Mouse (Mus musculus): ENCODE data around the gene Psmd9. TPM values are rescaled to one million over a fixed set of nuclear protein-coding genes. Genes with fewer than 3 reads are reported as not detected.
"Not testable (repeated sequence)": the region's sequence is repeated elsewhere in the genome, so short reads cannot be mapped to it uniquely, and the experiment has no call there.

Psmd9 gene
- polyA plus RNA-seq, 1 experiment from 2014 or later: 79.3 TPM

DNA sequence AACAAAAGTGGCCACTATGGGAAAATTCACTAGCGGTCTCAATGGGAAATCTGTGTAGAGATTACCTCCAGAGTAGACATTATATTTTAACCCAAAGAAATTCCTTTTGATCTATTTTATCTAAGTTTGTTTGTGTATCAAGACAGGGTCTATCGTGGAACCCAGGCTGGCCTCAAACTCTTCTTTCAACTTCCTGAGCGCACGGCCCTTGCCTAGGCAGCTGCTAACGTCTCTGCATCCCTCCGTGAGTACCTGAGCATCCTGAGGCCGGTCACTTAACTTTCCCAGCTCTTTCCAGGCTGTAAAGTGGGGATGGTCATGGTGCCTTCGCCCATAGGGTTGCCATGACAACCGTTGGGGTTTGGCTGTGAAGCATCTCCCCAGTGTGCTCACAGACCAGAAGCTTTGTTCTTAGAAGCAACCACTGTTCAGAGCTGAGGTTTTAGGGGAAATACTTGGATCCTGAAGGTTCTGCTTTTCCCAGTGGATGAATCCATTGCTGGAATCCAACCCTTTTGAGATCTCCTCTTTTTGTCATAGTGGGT is 23.5 kb downstream of the Psmd9 start:
- Histone ChIP-seq H3K4me2 (no peak overlapping the region), H3K4me1 (replicated peaks) (no peaks in the 10 kb centered on the region), H3K36me3 (no peaks in the 10 kb centered on the region), H3K27ac (no peak overlapping the region), H3K9ac (no peak overlapping the region), H3K4me3 (no peak overlapping the region), H3K27me3 (no peaks in the 10 kb centered on the region), H3K9me3 (no peaks in the 10 kb centered on the region)
- WGBS: 56% methylated on average over 9 of the region's 9 CpGs
- ATAC-seq (ENCODE audit: low FRiP score): no peak

DNA sequence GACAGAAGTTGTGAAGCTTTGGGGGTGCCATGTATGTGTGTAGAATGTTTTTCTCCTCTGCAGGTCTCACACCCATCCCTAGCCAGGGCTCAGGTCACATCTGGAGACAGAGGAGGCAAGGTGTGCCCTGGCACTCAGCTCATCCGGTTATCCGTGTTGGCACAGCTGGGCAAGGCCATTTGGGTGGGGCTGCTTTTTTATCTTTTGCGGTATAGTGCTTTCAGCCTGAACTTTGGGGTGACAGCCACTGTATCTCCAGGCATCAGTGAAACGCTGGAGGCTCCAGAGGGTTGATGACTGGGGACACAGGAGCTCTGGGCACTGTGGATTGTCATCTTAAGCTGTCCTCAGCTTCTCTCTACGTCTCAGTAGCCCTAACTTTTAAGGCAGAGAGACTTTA is 24.2 kb downstream of the Psmd9 start:
- Histone ChIP-seq H3K36me3 (no peaks in the 10 kb centered on the region), H3K4me1 (replicated peaks) (no peaks in the 10 kb centered on the region), H3K4me3 (no peak overlapping the region), H3K9me3 (no peaks in the 10 kb centered on the region), H3K9ac (no peak overlapping the region), H3K27ac (no peak overlapping the region), H3K27me3 (no peaks in the 10 kb centered on the region), H3K4me2 (no peak overlapping the region)
- 89% methylated on average over 5 of the region's 5 CpGs for WGBS
- no peak for ATAC-seq (ENCODE audit: low FRiP score)

DNA sequence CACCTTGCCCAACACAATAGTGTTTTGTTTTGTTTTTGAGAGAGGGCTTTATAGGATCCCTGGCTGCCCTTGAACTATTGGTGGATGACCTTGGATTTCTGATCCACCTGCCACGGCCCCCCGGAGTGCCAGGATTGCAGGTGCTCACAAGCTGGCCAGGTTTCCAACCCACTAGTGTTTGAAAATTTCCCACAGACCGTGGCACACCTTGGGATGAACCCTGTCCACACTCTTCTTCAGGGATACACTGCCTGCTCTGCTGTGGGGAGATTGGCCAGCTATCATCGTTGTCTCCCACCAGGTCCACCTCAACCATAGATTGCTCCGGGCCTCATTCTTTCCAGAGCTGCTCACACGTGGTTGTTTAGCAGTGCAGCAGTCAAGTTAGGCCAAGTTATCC is 25.6 kb downstream of the Psmd9 start:
- Histone ChIP-seq H3K27ac (no peak overlapping the region), H3K4me2 (no peak overlapping the region), H3K27me3 (no peaks in the 10 kb centered on the region), H3K4me1 (replicated peaks) (no peaks in the 10 kb centered on the region), H3K36me3 (no peaks in the 10 kb centered on the region), H3K9ac (no peak overlapping the region), H3K9me3 (no peaks in the 10 kb centered on the region), H3K4me3 (no peak overlapping the region)
- ATAC-seq (ENCODE audit: low FRiP score): no peak
- WGBS: 90% methylated on average over 6 of the region's 6 CpGs

DNA sequence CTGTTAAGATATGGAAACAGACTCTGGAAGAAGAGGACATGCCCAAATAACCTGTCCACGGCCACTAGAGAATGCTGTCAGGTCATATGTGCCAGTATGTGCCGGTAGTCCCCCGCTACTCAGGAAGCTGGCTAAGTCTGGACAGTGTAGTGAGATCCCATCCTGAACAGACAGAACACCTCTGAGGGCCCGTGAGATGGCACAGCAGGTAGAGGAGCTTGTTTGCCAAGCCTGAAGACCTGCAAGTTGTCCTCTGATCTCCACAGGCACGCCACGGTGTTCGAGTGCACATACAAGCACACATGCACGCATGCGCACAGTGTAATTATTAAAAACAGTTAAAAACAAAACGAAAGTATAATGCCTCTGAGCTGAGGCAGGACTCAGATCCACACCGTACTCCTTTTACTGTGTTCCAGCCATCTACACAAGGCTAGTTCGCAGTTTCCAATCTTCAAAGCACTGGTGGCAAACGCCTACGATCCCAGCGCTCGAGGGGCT is 26.3 kb downstream of the Psmd9 start:
- Histone ChIP-seq H3K27me3 (no peaks in the 10 kb centered on the region), H3K4me3 (no peak overlapping the region), H3K9ac (no peak overlapping the region), H3K27ac (no peak overlapping the region), H3K4me1 (replicated peaks) (no peaks in the 10 kb centered on the region), H3K9me3 (no peaks in the 10 kb centered on the region), H3K4me2 (no peak overlapping the region), H3K36me3 (no peaks in the 10 kb centered on the region)
- 92% methylated on average over 16 of the region's 16 CpGs for WGBS
- ATAC-seq (ENCODE audit: low FRiP score): no peak

DNA sequence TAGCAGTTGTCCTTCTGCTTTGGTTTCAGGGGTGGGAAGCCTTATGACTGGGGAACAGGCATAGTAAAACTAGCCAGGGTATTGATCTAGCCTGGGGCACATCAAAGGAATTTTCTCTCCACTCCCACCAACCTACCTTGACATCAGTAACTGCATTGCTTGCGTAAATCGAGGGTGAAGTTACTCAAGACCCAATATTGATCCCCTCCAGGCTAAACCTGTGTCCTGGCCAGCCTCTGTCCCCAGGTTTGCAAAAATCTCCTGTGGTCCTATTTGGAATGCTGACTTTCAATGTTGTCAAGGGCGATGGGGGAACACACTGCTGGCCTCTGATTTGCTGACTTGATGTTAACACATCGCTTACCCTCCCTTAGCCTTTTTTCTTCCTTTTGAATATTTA is 27.5 kb downstream of the Psmd9 start:
- Histone ChIP-seq H3K9ac (no peak overlapping the region), H3K4me3 (no peak overlapping the region), H3K9me3 (no peaks in the 10 kb centered on the region), H3K36me3 (no peaks in the 10 kb centered on the region), H3K4me1 (replicated peaks) (no peaks in the 10 kb centered on the region), H3K27ac (no peak overlapping the region), H3K27me3 (no peaks in the 10 kb centered on the region), H3K4me2 (no peak overlapping the region)
- ATAC-seq (ENCODE audit: low FRiP score): no peak
- 72% methylated on average over 4 of the region's 4 CpGs for WGBS

DNA sequence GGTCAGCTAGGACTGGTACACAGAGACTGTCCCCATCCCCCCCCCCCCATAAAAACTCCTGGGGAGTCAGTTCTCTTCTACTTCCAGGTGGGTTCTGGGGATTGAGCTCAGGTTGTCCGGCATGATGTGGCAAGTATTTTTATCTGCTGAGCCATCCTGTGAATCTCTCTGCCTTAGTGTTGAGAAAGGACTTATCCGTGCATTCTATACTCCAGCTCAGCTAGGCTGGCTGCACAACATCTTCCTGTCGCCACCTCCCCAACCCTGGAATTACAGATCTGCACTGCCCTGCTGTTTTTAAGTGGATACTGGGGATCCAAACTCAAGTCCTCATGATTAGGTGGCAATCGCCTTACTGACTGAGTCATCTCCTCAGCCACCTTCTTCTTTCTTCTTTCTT is 29.3 kb downstream of the Psmd9 start:
- H3K36me3 ChIP-seq: no peaks in the 10 kb centered on the region
- 93% methylated on average over 4 of the region's 4 CpGs for WGBS
- no peak overlapping the region for H3K27ac ChIP-seq
- no peak for ATAC-seq (ENCODE audit: low FRiP score)
- no peaks in the 10 kb centered on the region for H3K27me3 ChIP-seq
- no peak overlapping the region for H3K4me2 ChIP-seq
- H3K4me3 ChIP-seq: no peak overlapping the region
- H3K9me3 ChIP-seq: no peaks in the 10 kb centered on the region
- no peaks in the 10 kb centered on the region for H3K4me1 ChIP-seq (replicated peaks)
- H3K9ac ChIP-seq: no peak overlapping the region

DNA sequence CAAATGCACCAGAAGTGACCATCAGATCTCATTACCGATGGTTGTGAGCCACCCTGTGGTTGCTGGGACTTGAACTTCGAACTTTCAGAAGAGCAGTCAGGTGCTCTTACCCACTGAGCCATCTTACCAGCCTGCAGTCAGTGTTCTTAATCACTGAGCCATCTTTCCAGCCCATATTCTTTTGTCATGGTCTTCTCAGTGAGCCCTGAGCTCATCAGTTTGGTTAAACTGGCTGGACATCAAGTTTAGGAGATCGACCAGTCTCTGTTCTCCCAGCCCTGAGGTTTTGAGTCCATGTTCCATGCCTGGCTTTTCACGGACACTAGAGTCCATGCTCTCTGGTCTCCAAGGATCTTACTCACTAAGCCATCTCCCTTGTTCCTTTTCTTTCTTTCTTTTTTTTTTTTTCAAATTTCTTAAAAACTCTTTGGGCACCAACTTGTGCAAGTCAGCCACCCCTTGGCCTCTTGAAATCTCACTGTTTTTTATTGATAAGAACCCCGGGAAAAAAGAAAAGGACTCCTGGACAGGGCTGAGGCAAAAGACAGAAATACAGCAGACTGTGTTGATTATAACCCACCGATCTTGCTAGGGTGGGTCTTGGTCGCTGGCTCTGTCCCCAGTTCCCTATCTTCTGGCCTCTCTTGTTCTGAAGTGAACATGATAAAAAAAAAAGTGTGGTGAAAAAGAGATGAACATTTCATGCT is 31.8 kb downstream of the Psmd9 start:
- not testable (repeated sequence) for ATAC-seq (ENCODE audit: low FRiP score); H3K27me3 ChIP-seq; H3K9ac ChIP-seq; H3K4me1 ChIP-seq (replicated peaks); H3K4me2 ChIP-seq; H3K4me3 ChIP-seq; H3K9me3 ChIP-seq; H3K36me3 ChIP-seq; H3K27ac ChIP-seq
- 86% methylated on average over 6 of the region's 7 CpGs for WGBS

DNA sequence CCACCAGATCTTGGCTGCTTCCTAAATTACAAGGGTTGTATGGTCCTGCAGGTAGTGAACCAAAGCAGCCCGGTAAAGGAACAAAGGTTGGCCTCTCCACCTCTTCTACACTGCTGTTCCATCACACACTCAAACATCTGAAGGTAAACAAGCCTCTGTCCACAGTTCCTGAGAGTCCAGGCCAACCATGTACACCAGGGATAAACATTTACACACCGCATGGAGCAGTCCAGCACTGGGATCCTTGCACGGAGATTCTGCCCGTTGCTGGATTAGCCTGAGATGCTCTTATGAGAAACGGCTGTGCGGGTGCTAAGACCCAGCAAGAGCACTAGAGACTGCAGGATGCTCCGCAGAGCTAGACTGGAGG is 32.3 kb downstream of the Psmd9 start:
- Histone ChIP-seq H3K27me3 (no peaks in the 10 kb centered on the region), H3K4me3 (no peak overlapping the region), H3K9me3 (no peaks in the 10 kb centered on the region), H3K4me1 (replicated peaks) (no peaks in the 10 kb centered on the region), H3K36me3 (no peaks in the 10 kb centered on the region), H3K4me2 (no peak overlapping the region), H3K27ac (no peak overlapping the region), H3K9ac (no peak overlapping the region)
- ATAC-seq (ENCODE audit: low FRiP score): no peak
- 87% methylated on average over 7 of the region's 7 CpGs for WGBS

DNA sequence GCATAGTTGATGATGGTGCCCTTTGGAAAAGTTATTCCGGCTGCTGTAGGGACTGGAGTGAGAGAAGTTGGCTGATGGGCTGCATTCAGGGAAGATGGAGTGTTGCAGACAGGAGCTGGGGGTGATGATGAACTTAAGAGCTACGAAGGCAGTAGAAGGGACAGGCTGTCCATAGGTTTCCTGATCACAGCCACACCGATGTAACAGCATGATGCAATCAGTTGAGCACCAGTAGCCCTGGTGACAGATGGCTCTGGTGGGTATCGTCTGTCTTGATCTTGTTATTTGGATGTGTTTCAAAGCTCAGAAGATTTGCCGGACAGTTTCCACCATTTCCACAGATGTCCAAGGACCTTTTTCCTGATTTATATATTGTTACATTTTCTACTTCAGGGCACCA is 32.8 kb downstream of the Psmd9 start:
- Histone ChIP-seq H3K4me1 (replicated peaks) (no peaks in the 10 kb centered on the region), H3K9ac (no peak overlapping the region), H3K4me3 (no peak overlapping the region), H3K27ac (no peak overlapping the region), H3K9me3 (no peaks in the 10 kb centered on the region), H3K36me3 (no peaks in the 10 kb centered on the region), H3K27me3 (no peaks in the 10 kb centered on the region), H3K4me2 (no peak overlapping the region)
- 80% methylated on average over 5 of the region's 5 CpGs for WGBS
- no peak for ATAC-seq (ENCODE audit: low FRiP score)

DNA sequence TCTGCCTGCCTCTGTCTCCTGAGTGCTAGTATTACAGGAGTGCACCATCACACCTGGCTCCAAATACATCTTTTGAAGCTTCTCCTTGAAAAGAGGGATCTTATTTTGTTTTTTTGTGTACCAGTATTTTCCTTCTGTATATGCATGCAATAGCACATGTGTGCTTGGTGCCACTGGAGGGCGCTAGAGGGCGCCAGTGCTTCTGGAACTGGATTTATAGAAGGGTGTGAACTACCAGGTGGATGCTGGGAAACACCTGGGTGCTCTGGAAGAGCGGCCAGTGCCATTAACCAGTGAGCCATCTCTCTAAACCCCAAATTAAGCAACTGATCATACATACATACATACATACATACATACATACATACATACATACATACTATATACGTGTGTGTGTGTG is 33.6 kb downstream of the Psmd9 start:
- H3K9ac ChIP-seq; H3K4me1 ChIP-seq (replicated peaks); H3K4me2 ChIP-seq; H3K27ac ChIP-seq; ATAC-seq (ENCODE audit: low FRiP score); H3K36me3 ChIP-seq; H3K4me3 ChIP-seq; H3K9me3 ChIP-seq; H3K27me3 ChIP-seq: not testable (repeated sequence)
- 49% methylated on average over 4 of the region's 4 CpGs for WGBS

DNA sequence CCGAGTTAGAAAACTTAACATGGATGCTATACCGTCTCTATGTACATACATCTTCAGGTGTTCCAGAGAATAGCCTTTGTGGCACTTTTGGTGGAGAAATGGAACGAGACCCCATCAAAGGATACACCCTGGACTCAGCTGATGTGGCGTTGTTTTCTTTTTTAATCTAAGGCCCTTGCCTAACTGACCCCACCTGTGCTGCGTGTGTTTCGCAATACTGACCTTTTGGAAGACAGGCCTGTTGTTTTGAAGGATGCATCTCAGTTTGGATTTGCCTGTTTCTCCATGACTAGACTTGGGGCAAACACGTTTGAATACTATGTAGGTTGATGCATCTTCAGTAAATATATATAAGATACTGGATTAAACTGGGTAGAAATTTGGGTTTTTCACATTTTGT is 34.4 kb downstream of the Psmd9 start:
- not testable (repeated sequence) for H3K4me2 ChIP-seq; H3K36me3 ChIP-seq; H3K4me1 ChIP-seq (replicated peaks); H3K27ac ChIP-seq; H3K4me3 ChIP-seq; ATAC-seq (ENCODE audit: low FRiP score); H3K9ac ChIP-seq; H3K27me3 ChIP-seq; H3K9me3 ChIP-seq
- WGBS: 88% methylated on average over 7 of the region's 7 CpGs

DNA sequence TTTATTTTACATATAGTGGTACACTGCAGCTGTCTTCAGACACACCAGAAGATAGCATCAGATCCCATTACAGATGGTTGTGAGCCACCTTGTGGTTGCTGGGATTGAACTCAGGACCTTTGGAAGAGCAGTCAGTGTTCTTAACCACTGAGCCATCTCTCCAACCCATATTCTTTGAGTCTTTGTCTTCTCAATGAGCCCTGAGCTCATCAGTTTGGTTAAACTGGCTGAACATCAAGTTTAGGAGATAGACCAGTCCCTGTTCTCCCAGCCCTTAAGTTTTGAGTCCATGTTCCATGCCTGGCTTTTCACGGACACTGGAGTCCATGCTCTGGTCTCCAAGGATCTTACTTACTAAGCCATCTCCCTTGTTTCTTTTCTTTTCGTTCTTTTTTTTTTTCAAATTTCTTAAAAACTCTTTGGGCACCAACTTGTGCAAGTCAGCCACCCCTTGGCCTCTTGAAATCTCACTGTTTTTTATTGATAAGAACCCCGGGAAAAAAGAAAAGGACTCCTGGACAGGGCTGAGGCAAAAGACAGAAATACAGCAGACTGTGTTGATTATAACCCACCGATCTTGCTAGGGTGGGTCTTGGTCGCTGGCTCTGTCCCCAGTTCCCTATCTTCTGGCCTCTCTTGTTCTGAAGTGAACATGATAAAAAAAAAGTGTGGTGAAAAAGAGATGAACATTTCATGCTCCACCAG is 53.3 kb downstream of the Psmd9 start:
- not testable (repeated sequence) for H3K27ac ChIP-seq; H3K4me2 ChIP-seq; H3K27me3 ChIP-seq; H3K4me1 ChIP-seq (replicated peaks); H3K9ac ChIP-seq; H3K9me3 ChIP-seq; ATAC-seq (ENCODE audit: low FRiP score); H3K36me3 ChIP-seq; H3K4me3 ChIP-seq
- WGBS: 89% methylated on average over 4 of the region's 5 CpGs

DNA sequence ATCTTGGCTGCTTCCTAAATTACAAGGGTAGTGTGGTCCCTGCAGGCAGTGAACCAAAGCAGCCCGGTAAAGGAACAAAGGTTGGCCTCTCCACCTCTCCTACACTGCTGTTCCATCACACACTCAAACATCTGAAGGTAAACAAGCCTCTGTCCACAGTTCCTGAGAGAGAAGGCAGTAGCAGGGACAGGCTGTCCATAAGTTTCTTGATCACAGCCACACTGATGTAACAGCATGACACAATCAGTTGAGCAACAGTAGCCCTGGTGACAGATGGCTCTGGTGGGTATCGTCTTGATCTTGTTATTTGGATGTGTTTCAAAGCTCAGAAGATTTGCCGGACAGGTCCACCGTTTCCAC is 53.8 kb downstream of the Psmd9 start:
- H3K9ac ChIP-seq: no peak overlapping the region
- no peaks in the 10 kb centered on the region for H3K27me3 ChIP-seq
- no peak overlapping the region for H3K27ac ChIP-seq
- H3K9me3 ChIP-seq: no peaks in the 10 kb centered on the region
- ATAC-seq (ENCODE audit: low FRiP score): no peak
- H3K4me1 ChIP-seq (replicated peaks): no peaks in the 10 kb centered on the region
- H3K4me2 ChIP-seq: no peak overlapping the region
- no peaks in the 10 kb centered on the region for H3K36me3 ChIP-seq
- H3K4me3 ChIP-seq: no peak overlapping the region
- 83% methylated on average over 4 of the region's 4 CpGs for whole genome bisulfite sequencing

All from hindbrain, embryonic 13.5 days (tissue).